Mouse (Mus musculus) heart, adult 2 months (tissue): ENCODE measurements around the gene Ndufb6. TPM values are rescaled to one million over a fixed set of nuclear protein-coding genes. Genes with fewer than 3 reads are reported as not detected.
A peak's percentile ranks its signal among the peaks of the same experiment; 100 is the strongest.

ENCODE experiments used
- DNase-seq, 2 experiments: peaks; one replicate each; pipeline ENCODE4 v3.0.0; 2021
- H3K27ac ChIP-seq: fragments of 200-600 bp; 2 replicates; pipeline ENCODE4 v1.8.1; 2022
- H3K27me3 ChIP-seq: fragments of 200-500 bp; 2 replicates; pipeline ENCODE4 v1.6.1; 2012; ENCODE audit warnings: mild to moderate bottlenecking, low read length, inconsistent platforms, mixed read lengths; ENCODE audit not compliant: control insufficient read depth, insufficient read depth
- H3K36me3 ChIP-seq: fragments of 200-500 bp; 2 replicates; pipeline ENCODE4 v1.6.1; 2012; ENCODE audit warnings: low read length, inconsistent platforms; ENCODE audit not compliant: control insufficient read depth, insufficient read depth
- H3K4me1 ChIP-seq: fragments of 200-500 bp; 2 replicates; pipeline ENCODE4 v1.6.1; 2011; ENCODE audit warnings: low read length; ENCODE audit not compliant: control insufficient read depth, insufficient read depth
- H3K4me3 ChIP-seq: fragments of 200-600 bp; 2 replicates; pipeline ENCODE4 v1.8.1; 2022
- H3K79me2 ChIP-seq: fragments of 200-500 bp; replicated peaks from 2 replicates; pipeline ENCODE4 v1.6.1; 2012; ENCODE audit warnings: mild to moderate bottlenecking, inconsistent platforms, low read length, moderate library complexity, mixed read lengths; ENCODE audit not compliant: control insufficient read depth, insufficient read depth
- H3K9ac ChIP-seq: fragments of 200-500 bp; 2 replicates; pipeline ENCODE4 v1.6.1; 2012; ENCODE audit warnings: low read depth, mild to moderate bottlenecking, control low read depth, inconsistent platforms, low read length, mixed read lengths
- CTCF ChIP-seq: fragments of 200-600 bp; IDR thresholded peaks from 2 replicates; pipeline ENCODE4 v1.8.1; 2022; ENCODE audit warnings: antibody characterized with exemption, mild to moderate bottlenecking, moderate library complexity
- EP300 ChIP-seq: fragments of 200-500 bp; IDR thresholded peaks from 2 replicates; pipeline ENCODE4 v1.6.1; 2011; ENCODE audit warnings: low read depth, low read length, control low read depth; ENCODE audit not compliant: insufficient read depth
- POLR2A ChIP-seq: fragments of 200-500 bp; IDR thresholded peaks from 2 replicates; pipeline ENCODE4 v1.6.1; 2011; ENCODE audit warnings: mild to moderate bottlenecking, low read depth, low read length, control low read depth; ENCODE audit not compliant: insufficient read depth
- WGBS: fragments of 180-500 bp; shearing (Covaris S2); methylation state at CpG from one replicate; pipeline ENCODE4 v1.1.7; 2018; 5-methylcytosine and 5-hydroxymethylcytosine counted together
- intact Hi-C: fragments of 180-260 bp; cut with DNase I; formaldehyde crosslinking; loops from one replicate; pipeline ENCODE4 v1.15.1; 2025
- polyA plus RNA-seq: library from polyadenylated mRNA; depleted of rRNA; stranded (reverse); fragments of >200 nt; gene quantifications from 2 replicates; pipeline ENCODE4 v1.2.3, GENCODE M21; 2012
- total RNA-seq, 2 experiments: library from RNA; stranded (reverse); gene quantifications; 2 replicates each; pipeline ENCODE4 v1.2.3; 2021

The Ndufb6 gene
- total and polyA plus RNA-seq, 3 experiments, result 320 to 533 (median 435) TPM

GRCm38 (mm10) chr4:40289046-40289445 lies 9.8 kb upstream of the Ndufb6 start:
- 65% methylated on average over 2 of the region's 2 CpGs for WGBS
- TF ChIP-seq EP300 (no peak), CTCF (no peak), POLR2A (no peak)
- no peaks in the 10 kb centered on the region for H3K4me1 ChIP-seq
- no peaks in the 10 kb centered on the region for H3K79me2 ChIP-seq
- H3K4me3 ChIP-seq, result no peak overlapping the region
- H3K36me3 ChIP-seq, result no peaks in the 10 kb centered on the region
- H3K9ac ChIP-seq, result no peak overlapping the region
- intact Hi-C loops, result no loop called here
- no peaks in the 10 kb centered on the region for H3K27me3 ChIP-seq
- no peak overlapping the region for H3K27ac ChIP-seq
- no peak for DNase-seq

- H3K27me3 ChIP-seq, result no peaks in the 10 kb centered on the region
- 64% methylated on average over 6 of the region's 6 CpGs for WGBS
- no peak overlapping the region for H3K9ac ChIP-seq
- no peak for TF ChIP-seq CTCF
- TF ChIP-seq POLR2A, result no peak
- no peak for TF ChIP-seq EP300
- H3K79me2 ChIP-seq, result no peaks in the 10 kb centered on the region
- no peaks in the 10 kb centered on the region for H3K36me3 ChIP-seq
- H3K27ac ChIP-seq, result no peak overlapping the region
- no peak for DNase-seq
- H3K4me3 ChIP-seq, result no peak overlapping the region
- intact Hi-C loops, result no loop called here
- no peaks in the 10 kb centered on the region for H3K4me1 ChIP-seq
Measured at GRCm38 (mm10) chr4:40287415-40287814, 8.2 kb upstream of the Ndufb6 start.

GRCm38 (mm10) chr4:40285582-40285981 lies 6.4 kb upstream of the Ndufb6 start:
- Histone ChIP-seq H3K27ac (no peak overlapping the region), H3K27me3 (no peaks in the 10 kb centered on the region), H3K36me3 (no peaks in the 10 kb centered on the region), H3K79me2 (no peaks in the 10 kb centered on the region), H3K4me3 (no peak overlapping the region), H3K4me1 (no peaks in the 10 kb centered on the region), H3K9ac (no peak overlapping the region)
- 5% methylated on average over 4 of the region's 4 CpGs for WGBS
- intact Hi-C loops, result loop anchor here (1.0 kb wide), 2 partner anchors 102 to 151 kb away; no protein-coding TSS in a partner anchor
- TF ChIP-seq EP300 (no peak), CTCF (peak; percentile 90)
- peak; percentile 42 to 59 for DNase-seq

GRCm38 (mm10) chr4:40278880-40279275 lies 343 bp downstream of the Ndufb6 start:
- intact Hi-C loops, result loop anchor here (1.0 to 2.0 kb wide), 2 partner anchors 10 to 136 kb away; partner anchors contain the start of genes Aco1, Smim27 and Topors

GRCm38 (mm10) chr4:40269430-40270032 lies 9.7 kb downstream of the Ndufb6 start, which contains the start of the genes Smim27 and Topors:
TSS of gene Smim27 (plus strand) at chr4:40269579.
TSS of gene Topors (minus strand) at chr4:40269850.
- H3K79me2 ChIP-seq, result peaks cover 10% of the 10 kb centered on the region
- TF ChIP-seq POLR2A (peak; percentile 97), CTCF (no peak), EP300 (peak; percentile 92)
- H3K4me1 ChIP-seq, result peaks cover 3% of the 10 kb centered on the region
- peak within 1 kb of the TSS; percentile 93 for H3K9ac ChIP-seq
- peaks cover 10% of the 10 kb centered on the region for H3K36me3 ChIP-seq
- peak within 1 kb of the TSS; percentile 99 for H3K27ac ChIP-seq
- intact Hi-C loops, result loop anchor here (1.0 to 2.0 kb wide), 2 partner anchors 10 to 31 kb away; partner anchors contain the start of genes Ddx58 and Ndufb6
- peak; percentile 97 to 98 for DNase-seq
- peak within 1 kb of the TSS; percentile 95 for H3K4me3 ChIP-seq
- under 1% methylated on average over 38 of the region's 38 CpGs for WGBS
- H3K27me3 ChIP-seq, result no peaks in the 10 kb centered on the region

More at GRCm38 (mm10) chr4:40278880-40279275, 343 bp downstream of the Ndufb6 start:
- no peak for DNase-seq
- no peaks in the 10 kb centered on the region for H3K4me1 ChIP-seq
- peaks cover 3% of the 10 kb centered on the region; the same call in 1 of the 2 replicates for H3K79me2 ChIP-seq
- no peaks in the 10 kb centered on the region for H3K27me3 ChIP-seq
- WGBS, result under 1% methylated on average over 21 of the region's 21 CpGs
- TF ChIP-seq CTCF (no peak), POLR2A (no peak), EP300 (no peak)
- peak overlapping the region; percentile 73 for H3K4me3 ChIP-seq
- peaks cover 2% of the 10 kb centered on the region; the same call in 1 of the 2 replicates for H3K36me3 ChIP-seq
- peak overlapping the region; percentile 91 for H3K27ac ChIP-seq
- peak overlapping the region; percentile 83 for H3K9ac ChIP-seq

GRCm38 (mm10) chr4:40268835-40269234 lies 10.4 kb downstream of the Ndufb6 start:
- Histone ChIP-seq H3K9ac (peak overlapping the region; percentile 93), H3K4me1 (peaks cover 3% of the 10 kb centered on the region), H3K4me3 (peak overlapping the region; percentile 95), H3K27ac (peak overlapping the region; percentile 99), H3K79me2 (peaks cover 10% of the 10 kb centered on the region), H3K36me3 (peaks cover 9% of the 10 kb centered on the region), H3K27me3 (no peaks in the 10 kb centered on the region)
- TF ChIP-seq EP300 (no peak), CTCF (no peak), POLR2A (no peak)
- no peak for DNase-seq
- under 1% methylated on average over 16 of the region's 16 CpGs for WGBS
- intact Hi-C loops, result loop anchor here (1.0 to 2.0 kb wide), 2 partner anchors 10 to 30 kb away; partner anchors contain the start of genes Ddx58 and Ndufb6
